Mouse (Mus musculus) lung, embryonic 14.5 days (tissue): ENCODE measurements at regions not wholly inside any gene's neighbourhood (a gene's known extent, or its start where the extent isn't known, plus 50 kb on each side); places are given as distances from the start of the nearest gene placed in this dataset.

Experiments
- ATAC-seq: fragments of 200-750 bp; cut with Nextera tagmentation; 2 replicates; pipeline ENCODE4 v1.8.0; 2017; ENCODE audit warnings: mild to moderate bottlenecking, moderate TSS enrichment, moderate library complexity; ENCODE audit not compliant: insufficient read depth
- DNase-seq: peaks from one replicate; pipeline ENCODE4 v3.0.0-alpha.2; 2015
- H3K27ac ChIP-seq: fragments of 300-500 bp; sonication (generic); 2 replicates; pipeline ENCODE4 v1.5.1; 2014; ENCODE audit warnings: low read depth, mild to moderate bottlenecking, moderate library complexity
- H3K27me3 ChIP-seq: fragments of 300-500 bp; sonication (generic); 2 replicates; pipeline ENCODE4 v1.6.1; 2014; ENCODE audit warnings: low read length, control low read depth; ENCODE audit not compliant: insufficient read depth
- H3K36me3 ChIP-seq: fragments of 300-500 bp; sonication (generic); 2 replicates; pipeline ENCODE4 v1.6.1; 2014; ENCODE audit warnings: control low read depth; ENCODE audit not compliant: insufficient read depth
- H3K4me1 ChIP-seq: fragments of 300-500 bp; sonication (generic); 2 replicates; pipeline ENCODE4 v1.6.1; 2014; ENCODE audit warnings: antibody characterized with exemption, control low read depth; ENCODE audit not compliant: insufficient read depth
- H3K4me2 ChIP-seq: fragments of 300-500 bp; sonication (generic); 2 replicates; pipeline ENCODE4 v1.6.1; 2014; ENCODE audit warnings: mild to moderate bottlenecking
- H3K4me3 ChIP-seq: fragments of 300-500 bp; sonication (generic); 2 replicates; pipeline ENCODE4 v1.5.1; 2014; ENCODE audit warnings: low read depth, low read length
- H3K9ac ChIP-seq: fragments of 300-500 bp; sonication (generic); 2 replicates; pipeline ENCODE4 v1.6.1; 2014
- H3K9me3 ChIP-seq: fragments of 300-500 bp; sonication (generic); 2 replicates; pipeline ENCODE4 v1.6.1; 2016; ENCODE audit warnings: low read depth, low read length, control low read depth
- CTCF ChIP-seq: IDR thresholded peaks from 2 replicates; pipeline ENCODE4 v1.5.1; 2016; ENCODE audit warnings: antibody characterized with exemption, low read depth
- WGBS: fragments of 180-500 bp; shearing (Covaris S2); extraction: QIAGEN DNeasy Blood & Tissue Kit; methylation state at CpG from one replicate; pipeline ENCODE4 v1.1.7; 2014; 5-methylcytosine and 5-hydroxymethylcytosine counted together

- Histone ChIP-seq H3K27me3 (no peaks in the 10 kb centered on the region), H3K4me3 (no peak overlapping the region), H3K9me3 (no peaks in the 10 kb centered on the region), H3K4me2 (no peak overlapping the region), H3K9ac (no peak overlapping the region), H3K27ac (no peak overlapping the region), H3K4me1 (no peaks in the 10 kb centered on the region), H3K36me3 (no peaks in the 10 kb centered on the region)
- DNase-seq (no peak), ATAC-seq (no peak)
- 73% methylated on average over 3 of the region's 3 CpGs for WGBS
- no peak for TF ChIP-seq CTCF
Observed at GRCm38 (mm10) chr8:116452806-116453205, 52.0 kb upstream of the Dynlrb2 start.

- no peak for TF ChIP-seq CTCF
- peak; percentile 58 for DNase-seq
- Histone ChIP-seq H3K4me3 (no peak overlapping the region), H3K4me2 (no peak overlapping the region), H3K27me3 (no peaks in the 10 kb centered on the region), H3K27ac (no peak overlapping the region), H3K36me3 (no peaks in the 10 kb centered on the region), H3K9ac (no peak overlapping the region), H3K9me3 (no peaks in the 10 kb centered on the region), H3K4me1 (no peaks in the 10 kb centered on the region)
- ATAC-seq: no peak
- WGBS: 57% methylated on average over 3 of the region's 3 CpGs
Observed at GRCm38 (mm10) chr8:116451397-116451796, 53.4 kb upstream of the Dynlrb2 start.

GRCm38 (mm10) chr8:116447452-116447851 lies 57.3 kb upstream of the Dynlrb2 start:
- whole genome bisulfite sequencing: 35% methylated on average over 2 of the region's 2 CpGs
- no peaks in the 10 kb centered on the region for H3K27me3 ChIP-seq
- H3K4me3 ChIP-seq: no peak overlapping the region
- H3K4me2 ChIP-seq: no peak overlapping the region
- no peaks in the 10 kb centered on the region for H3K9me3 ChIP-seq
- no peaks in the 10 kb centered on the region for H3K36me3 ChIP-seq
- ATAC-seq (no peak), DNase-seq (no peak)
- no peak overlapping the region for H3K27ac ChIP-seq
- no peak for TF ChIP-seq CTCF
- H3K9ac ChIP-seq: no peak overlapping the region
- H3K4me1 ChIP-seq: no peaks in the 10 kb centered on the region

- Histone ChIP-seq H3K27ac (no peak overlapping the region), H3K4me1 (no peaks in the 10 kb centered on the region), H3K4me3 (no peak overlapping the region), H3K36me3 (no peaks in the 10 kb centered on the region), H3K9me3 (no peaks in the 10 kb centered on the region), H3K27me3 (no peaks in the 10 kb centered on the region), H3K9ac (no peak overlapping the region), H3K4me2 (no peak overlapping the region)
- no peak for TF ChIP-seq CTCF
- DNase-seq: no peak
- 40% methylated on average over 2 of the region's 2 CpGs for WGBS
- ATAC-seq: no peak
Observed at GRCm38 (mm10) chr8:116442827-116443226, 61.9 kb upstream of the Dynlrb2 start.

GRCm38 (mm10) chr8:116438895-116439294 lies 65.9 kb upstream of the Dynlrb2 start:
- WGBS: 8% methylated on average over 7 of the region's 7 CpGs
- DNase-seq (peak; percentile 95), ATAC-seq (peak; percentile 77)
- Histone ChIP-seq H3K9ac (no peak overlapping the region), H3K4me2 (no peak overlapping the region), H3K36me3 (no peaks in the 10 kb centered on the region), H3K9me3 (no peaks in the 10 kb centered on the region), H3K27ac (no peak overlapping the region), H3K4me1 (no peaks in the 10 kb centered on the region), H3K4me3 (no peak overlapping the region), H3K27me3 (no peaks in the 10 kb centered on the region)
- peak; percentile 93 for TF ChIP-seq CTCF

- Histone ChIP-seq H3K9ac (no peak overlapping the region), H3K27me3 (no peaks in the 10 kb centered on the region), H3K4me3 (no peak overlapping the region), H3K27ac (no peak overlapping the region), H3K4me2 (no peak overlapping the region), H3K36me3 (no peaks in the 10 kb centered on the region), H3K9me3 (no peaks in the 10 kb centered on the region), H3K4me1 (no peaks in the 10 kb centered on the region)
- ATAC-seq: no peak
- no peak for TF ChIP-seq CTCF
- no peak for DNase-seq
- WGBS: 40% methylated on average over 15 of the region's 15 CpGs
Observed at GRCm38 (mm10) chr8:116435268-116435980, 69.3 kb upstream of the Dynlrb2 start.

GRCm38 (mm10) chr8:116430051-116430450 lies 74.7 kb upstream of the Dynlrb2 start:
- Histone ChIP-seq H3K9ac (no peak overlapping the region), H3K4me2 (no peak overlapping the region), H3K27me3 (no peaks in the 10 kb centered on the region), H3K4me1 (no peaks in the 10 kb centered on the region), H3K4me3 (no peak overlapping the region), H3K9me3 (no peaks in the 10 kb centered on the region), H3K36me3 (no peaks in the 10 kb centered on the region), H3K27ac (no peak overlapping the region)
- peak; percentile 16 for DNase-seq
- no peak for ATAC-seq
- 76% methylated on average over 5 of the region's 5 CpGs for WGBS
- TF ChIP-seq CTCF: no peak

- H3K9ac ChIP-seq: no peak overlapping the region
- H3K9me3 ChIP-seq: no peaks in the 10 kb centered on the region
- WGBS: 64% methylated on average over 6 of the region's 6 CpGs
- H3K36me3 ChIP-seq: no peaks in the 10 kb centered on the region
- H3K4me1 ChIP-seq: no peaks in the 10 kb centered on the region
- no peak overlapping the region for H3K4me3 ChIP-seq
- H3K4me2 ChIP-seq: no peak overlapping the region
- H3K27ac ChIP-seq: no peak overlapping the region
- no peaks in the 10 kb centered on the region for H3K27me3 ChIP-seq
- TF ChIP-seq CTCF: peak; percentile 37
- no peak for ATAC-seq
- DNase-seq: peak; percentile 28
Observed at GRCm38 (mm10) chr8:116429649-116430048, 75.1 kb upstream of the Dynlrb2 start.
